7 mouse cellular contexts compared by ENCODE assay signal in genomic region chr5:119626662-119627061, GRCm38 (mm10). TPM values are rescaled to one million over a fixed set of nuclear protein-coding genes. Genes with fewer than 3 reads are reported as not detected.
A peak's percentile ranks its signal among the peaks of the same experiment; 100 is the strongest.
DNase-seq lines count a peak whose midpoint lies in the region; ATAC-seq and TF ChIP-seq lines count a peak whose summit lies in the region.

No protein-coding gene starts in this region.

- no peaks in the 10 kb centered on the region for H3K79me2 ChIP-seq in liver, adult 2 months (ENCODE audit: control insufficient read depth, insufficient read depth, low read length)

- TF ChIP-seq POLR2A in liver, adult 2 months (IDR thresholded peaks at IDR 0.05; ENCODE audit: extremely low read depth, insufficient read depth, low read length) = no peak

- H3K4me1 ChIP-seq in liver, adult 2 months (ENCODE audit: control insufficient read depth, insufficient read depth, low read length) = no peaks in the 10 kb centered on the region
- H3K4me1 ChIP-seq in liver, postnatal 0 days (ENCODE audit: insufficient read depth) = peaks cover 6% of the 10 kb centered on the region; the same call in 1 of the 2 replicates
- peaks cover 20% of the 10 kb centered on the region for H3K4me1 ChIP-seq in embryonic facial prominence, embryonic 15.5 days
- H3K4me1 ChIP-seq in hindbrain, embryonic 13.5 days (replicated peaks) = peaks cover 21% of the 10 kb centered on the region
- H3K4me1 ChIP-seq in midbrain, embryonic 16.5 days (ENCODE audit: control insufficient read depth, insufficient read depth, low read length) = peaks cover 15% of the 10 kb centered on the region

- TF ChIP-seq CTCF in liver, adult 2 months (IDR thresholded peaks at IDR 0.05; ENCODE audit: low read depth, low read length) = no peak
- no peak for TF ChIP-seq CTCF in liver, postnatal 0 days (IDR thresholded peaks at IDR 0.05; ENCODE audit: low read depth)

- H3K4me2 ChIP-seq in liver, postnatal 0 days (ENCODE audit: low read depth, low read length) = no peak overlapping the region
- peak overlapping the region; percentile 37 for H3K4me2 ChIP-seq in embryonic facial prominence, embryonic 15.5 days (replicated peaks)
- peak overlapping the region; percentile 40 for H3K4me2 ChIP-seq in hindbrain, embryonic 13.5 days
- H3K4me2 ChIP-seq in midbrain, embryonic 16.5 days (ENCODE audit: low read length) = peak overlapping the region; percentile 51

- 21% methylated on average over 22 of the region's 22 CpGs for WGBS in liver, adult 2 months
- WGBS in liver, postnatal 0 days (ENCODE audit: insufficient replicate concordance) = 11% methylated on average over 22 of the region's 22 CpGs
- WGBS in embryonic facial prominence, embryonic 15.5 days = 12% methylated on average over 22 of the region's 22 CpGs
- WGBS in hindbrain, embryonic 13.5 days = 2% methylated on average over 22 of the region's 22 CpGs
- 3% methylated on average over 22 of the region's 22 CpGs for WGBS in midbrain, embryonic 16.5 days

- H3K9me3 ChIP-seq in liver, postnatal 0 days (ENCODE audit: low read length) = no peaks in the 10 kb centered on the region
- no peaks in the 10 kb centered on the region for H3K9me3 ChIP-seq in embryonic facial prominence, embryonic 15.5 days (replicated peaks)
- no peaks in the 10 kb centered on the region for H3K9me3 ChIP-seq in hindbrain, embryonic 13.5 days
- H3K9me3 ChIP-seq in midbrain, embryonic 16.5 days (replicated peaks; ENCODE audit: control insufficient read depth, low read length, poor library complexity, severe bottlenecking) = no peaks in the 10 kb centered on the region

- DNase-seq in liver, adult 2 months (ENCODE audit: extremely low read depth, low read depth, low spot score) = peak; percentile 48
- no peak for DNase-seq in liver, postnatal 0 days
- no peak for DNase-seq in left cerebral cortex, adult 18-20 months (ENCODE audit: low spot score in 2 of 2)
- no peak for DNase-seq in thymus, adult 18-20 months

- H3K4me3 ChIP-seq in liver, adult 2 months (ENCODE audit: insufficient read depth, low read depth, low read length) = peak overlapping the region; percentile 27; the same call in 1 of the 2 replicates
- H3K4me3 ChIP-seq in liver, postnatal 0 days (ENCODE audit: low read depth, low read length) = no peak overlapping the region
- 0 out of 2 replicates have a peak overlapping the region, but pooled peaks have one; percentile 2 for H3K4me3 ChIP-seq in embryonic facial prominence, embryonic 15.5 days (replicated peaks)
- peak overlapping the region; percentile 13; the same call in 1 of the 2 replicates for H3K4me3 ChIP-seq in hindbrain, embryonic 13.5 days
- H3K4me3 ChIP-seq in midbrain, embryonic 16.5 days (ENCODE audit: low read depth, low read length) = peak overlapping the region; percentile 14; the same call in 1 of the 2 replicates

- H3K27me3 ChIP-seq in liver, adult 2 months (ENCODE audit: control insufficient read depth, insufficient read depth, low read length) = no peaks in the 10 kb centered on the region
- H3K27me3 ChIP-seq in liver, postnatal 0 days (ENCODE audit: insufficient read depth, low read length) = peaks cover 22% of the 10 kb centered on the region
- peaks cover 32% of the 10 kb centered on the region for H3K27me3 ChIP-seq in embryonic facial prominence, embryonic 15.5 days
- H3K27me3 ChIP-seq in hindbrain, embryonic 13.5 days = peaks cover 79% of the 10 kb centered on the region
- peaks cover 50% of the 10 kb centered on the region for H3K27me3 ChIP-seq in midbrain, embryonic 16.5 days (ENCODE audit: control insufficient read depth, insufficient read depth, low read depth, low read length)

- H3K27ac ChIP-seq in liver, adult 2 months (replicated peaks; ENCODE audit: insufficient read depth, low read depth, low read length) = peak overlapping the region; percentile 62
- H3K27ac ChIP-seq in liver, postnatal 0 days (ENCODE audit: low read depth) = no peak overlapping the region
- H3K27ac ChIP-seq in embryonic facial prominence, embryonic 15.5 days (replicated peaks) = peak overlapping the region; percentile 45
- H3K27ac ChIP-seq in hindbrain, embryonic 13.5 days = no peak overlapping the region
- no peak overlapping the region for H3K27ac ChIP-seq in midbrain, embryonic 16.5 days (ENCODE audit: low read length)

- no peaks in the 10 kb centered on the region for H3K36me3 ChIP-seq in liver, adult 2 months (ENCODE audit: control insufficient read depth, insufficient read depth, low read length)
- no peaks in the 10 kb centered on the region for H3K36me3 ChIP-seq in liver, postnatal 0 days (replicated peaks; ENCODE audit: insufficient read depth, low read length)
- H3K36me3 ChIP-seq in embryonic facial prominence, embryonic 15.5 days = no peaks in the 10 kb centered on the region
- no peaks in the 10 kb centered on the region for H3K36me3 ChIP-seq in hindbrain, embryonic 13.5 days
- H3K36me3 ChIP-seq in midbrain, embryonic 16.5 days (ENCODE audit: control insufficient read depth, insufficient read depth, low read length) = no peaks in the 10 kb centered on the region

- no peak for ATAC-seq in liver, postnatal 0 days
- peak; percentile 60; the same call in 1 of the 2 replicates for ATAC-seq in embryonic facial prominence, embryonic 15.5 days (ENCODE audit: insufficient number of reproducible peaks, low FRiP score, low TSS enrichment, low read depth)
- ATAC-seq in hindbrain, embryonic 13.5 days (ENCODE audit: low FRiP score) = no peak
- ATAC-seq in midbrain, embryonic 16.5 days = no peak

- H3K9ac ChIP-seq in liver, adult 2 months (ENCODE audit: low read depth, low read length) = peak overlapping the region; percentile 44
- H3K9ac ChIP-seq in liver, postnatal 0 days (replicated peaks) = no peak overlapping the region
- no peak overlapping the region for H3K9ac ChIP-seq in embryonic facial prominence, embryonic 15.5 days
- H3K9ac ChIP-seq in hindbrain, embryonic 13.5 days = peak overlapping the region; percentile 39; the same call in 1 of the 2 replicates
- peak overlapping the region; percentile 3; the same call in 1 of the 2 replicates for H3K9ac ChIP-seq in midbrain, embryonic 16.5 days (ENCODE audit: low read depth, low read length)

- no peak for TF ChIP-seq EP300 in liver, postnatal 0 days (IDR thresholded peaks at IDR 0.05; ENCODE audit: low read depth)

RNA-seq across cellular contexts. Expression of gene Tbx3, which starts 43.8 kb away (rescaled TPM):
- 7.7 and 8.2 TPM in 2 replicates for total RNA-seq in liver, adult 2 months (2014; rRNA removed)
- polyA plus RNA-seq in liver, adult 2 months (2012; rRNA removed) = 25.0 and 32.4 TPM in 2 replicates
- polyA plus RNA-seq in liver, postnatal 0 days (2015; fragmentation: Nextera tagmentation; extraction: Ambion mirVana) = 2.8 and 4.2 TPM in 2 replicates
- polyA plus RNA-seq in embryonic facial prominence, embryonic 15.5 days (2015; fragmentation: Nextera tagmentation; extraction: Ambion mirVana) = 38.8 and 42.1 TPM in 2 replicates
- polyA plus RNA-seq in hindbrain, embryonic 13.5 days (2015; fragmentation: Nextera tagmentation; extraction: Ambion mirVana) = 5.3 and 6.0 TPM in 2 replicates
- polyA plus RNA-seq in midbrain, embryonic 16.5 days (2015; fragmentation: Nextera tagmentation; extraction: Ambion mirVana) = 2.4 and 3.4 TPM in 2 replicates
- 1 to 10 TPM; 4.5 to 5.5 TPM for total RNA-seq in left cerebral cortex, adult 18-20 months (2021)

Comparison
In these comparisons a context has a peak if more than half of its experiments do, and no peak if none do; other contexts are left out.
1. H3K27ac ChIP-seq: peak in liver, adult 2 months (single experiment) and embryonic facial prominence, embryonic 15.5 days (single experiment); none in liver, postnatal 0 days (single experiment), hindbrain, embryonic 13.5 days (single experiment) and midbrain, embryonic 16.5 days (single experiment).
2. H3K9ac ChIP-seq: peak in liver, adult 2 months (single experiment), hindbrain, embryonic 13.5 days (single experiment) and midbrain, embryonic 16.5 days (single experiment); none in liver, postnatal 0 days (single experiment) and embryonic facial prominence, embryonic 15.5 days (single experiment).